Mouse (Mus musculus): ENCODE results near the gene Trim66. TPM values are rescaled to one million over a fixed set of nuclear protein-coding genes. Genes with fewer than 3 reads are reported as not detected.

The Trim66 gene
- polyA plus RNA-seq (2015; fragmentation: Nextera tagmentation; extraction: Ambion mirVana) = 0.01 TPM in 1 of 2 replicates, not detected in the other

- WGBS = 87% methylated on average over 4 of the region's 4 CpGs
- ATAC-seq = no peak
Observed at GRCm38 (mm10) chr7:109508034-109508433, at the start of gene Trim66. Trim66 (minus strand) TSS chr7:109508134.

GRCm38 (mm10) chr7:109546726-109547125 lies 38.8 kb upstream of the Trim66 start:
- Histone ChIP-seq H3K27ac (ENCODE audit: low read length) (no peak overlapping the region), H3K4me2 (ENCODE audit: low read depth, low read length) (no peak overlapping the region), H3K9ac (ENCODE audit: low read depth, low read length) (no peak overlapping the region), H3K36me3 (ENCODE audit: control insufficient read depth, insufficient read depth, low read length) (peaks cover 22% of the 10 kb centered on the region), H3K4me1 (ENCODE audit: control insufficient read depth, insufficient read depth, low read length) (peaks cover 3% of the 10 kb centered on the region; the same call in 1 of the 2 replicates), H3K27me3 (replicated peaks; ENCODE audit: control insufficient read depth, insufficient read depth, low read length) (no peaks in the 10 kb centered on the region), H3K4me3 (ENCODE audit: low read length) (no peak overlapping the region), H3K9me3 (ENCODE audit: control insufficient read depth, low read length) (no peaks in the 10 kb centered on the region)
- WGBS = 82% methylated on average over 5 of the region's 5 CpGs
- ATAC-seq = no peak

More at GRCm38 (mm10) chr7:109508034-109508433, at the start of gene Trim66:
- no peaks in the 10 kb centered on the region for H3K27me3 ChIP-seq (replicated peaks; ENCODE audit: control insufficient read depth, insufficient read depth, low read length)
- peaks cover 3% of the 10 kb centered on the region for H3K4me1 ChIP-seq (ENCODE audit: control insufficient read depth, insufficient read depth, low read length)
- no peak within 1 kb of the TSS for H3K4me2 ChIP-seq (ENCODE audit: low read depth, low read length)
- no peak within 1 kb of the TSS for H3K4me3 ChIP-seq (ENCODE audit: low read length)
- no peak within 1 kb of the TSS for H3K27ac ChIP-seq (ENCODE audit: low read length)
- H3K9me3 ChIP-seq (ENCODE audit: control insufficient read depth, low read length) = no peaks in the 10 kb centered on the region
- no peak within 1 kb of the TSS for H3K9ac ChIP-seq (ENCODE audit: low read depth, low read length)
- no peaks in the 10 kb centered on the region for H3K36me3 ChIP-seq (ENCODE audit: control insufficient read depth, insufficient read depth, low read length)

- Histone ChIP-seq H3K27me3 (replicated peaks; ENCODE audit: control insufficient read depth, insufficient read depth, low read length) (no peaks in the 10 kb centered on the region), H3K36me3 (ENCODE audit: control insufficient read depth, insufficient read depth, low read length) (peaks cover 22% of the 10 kb centered on the region), H3K9ac (ENCODE audit: low read depth, low read length) (no peak overlapping the region), H3K4me3 (ENCODE audit: low read length) (no peak overlapping the region), H3K4me1 (ENCODE audit: control insufficient read depth, insufficient read depth, low read length) (peaks cover 3% of the 10 kb centered on the region; the same call in 1 of the 2 replicates), H3K27ac (ENCODE audit: low read length) (no peak overlapping the region), H3K4me2 (ENCODE audit: low read depth, low read length) (no peak overlapping the region), H3K9me3 (ENCODE audit: control insufficient read depth, low read length) (no peaks in the 10 kb centered on the region)
- ATAC-seq = no peak
- WGBS = 87% methylated on average over 2 of the region's 2 CpGs
Observed at GRCm38 (mm10) chr7:109546186-109546585, 38.3 kb upstream of the Trim66 start.

GRCm38 (mm10) chr7:109545255-109545993 lies 37.5 kb upstream of the Trim66 start:
- no peak; the same call in 1 of the 2 replicates for ATAC-seq
- 0 out of 2 replicates have a peak overlapping the region, but pooled peaks have one; percentile 3 for H3K9ac ChIP-seq (ENCODE audit: low read depth, low read length)
- peak overlapping the region; percentile 19; the same call in 1 of the 2 replicates for H3K27ac ChIP-seq (ENCODE audit: low read length)
- H3K27me3 ChIP-seq (replicated peaks; ENCODE audit: control insufficient read depth, insufficient read depth, low read length) = no peaks in the 10 kb centered on the region
- WGBS = 78% methylated on average over 10 of the region's 10 CpGs
- H3K4me3 ChIP-seq (ENCODE audit: low read length) = no peak overlapping the region
- H3K9me3 ChIP-seq (ENCODE audit: control insufficient read depth, low read length) = no peaks in the 10 kb centered on the region
- H3K4me2 ChIP-seq (ENCODE audit: low read depth, low read length) = no peak overlapping the region
- peaks cover 25% of the 10 kb centered on the region for H3K36me3 ChIP-seq (ENCODE audit: control insufficient read depth, insufficient read depth, low read length)
- H3K4me1 ChIP-seq (ENCODE audit: control insufficient read depth, insufficient read depth, low read length) = peaks cover 6% of the 10 kb centered on the region; the same call in 1 of the 2 replicates

- Histone ChIP-seq H3K36me3 (ENCODE audit: control insufficient read depth, insufficient read depth, low read length) (peaks cover 29% of the 10 kb centered on the region), H3K9me3 (ENCODE audit: control insufficient read depth, low read length) (no peaks in the 10 kb centered on the region), H3K27me3 (replicated peaks; ENCODE audit: control insufficient read depth, insufficient read depth, low read length) (no peaks in the 10 kb centered on the region), H3K9ac (ENCODE audit: low read depth, low read length) (no peak overlapping the region), H3K4me3 (ENCODE audit: low read length) (no peak overlapping the region), H3K4me2 (ENCODE audit: low read depth, low read length) (no peak overlapping the region), H3K27ac (ENCODE audit: low read length) (peak overlapping the region; percentile 14; the same call in 1 of the 2 replicates), H3K4me1 (ENCODE audit: control insufficient read depth, insufficient read depth, low read length) (peaks cover 6% of the 10 kb centered on the region; the same call in 1 of the 2 replicates)
- ATAC-seq = no peak
- 79% methylated on average over 5 of the region's 5 CpGs for WGBS
Observed at GRCm38 (mm10) chr7:109544792-109545191, 36.9 kb upstream of the Trim66 start.

GRCm38 (mm10) chr7:109542364-109542628 lies 34.4 kb upstream of the Trim66 start:
- Histone ChIP-seq H3K27me3 (replicated peaks; ENCODE audit: control insufficient read depth, insufficient read depth, low read length) (no peaks in the 10 kb centered on the region), H3K27ac (ENCODE audit: low read length) (peak overlapping the region; percentile 33), H3K36me3 (ENCODE audit: control insufficient read depth, insufficient read depth, low read length) (peaks cover 24% of the 10 kb centered on the region), H3K4me1 (ENCODE audit: control insufficient read depth, insufficient read depth, low read length) (peaks cover 6% of the 10 kb centered on the region; the same call in 1 of the 2 replicates), H3K9me3 (ENCODE audit: control insufficient read depth, low read length) (no peaks in the 10 kb centered on the region), H3K4me3 (ENCODE audit: low read length) (no peak overlapping the region), H3K9ac (ENCODE audit: low read depth, low read length) (no peak overlapping the region), H3K4me2 (ENCODE audit: low read depth, low read length) (no peak overlapping the region)
- 94% methylated on average over 3 of the region's 3 CpGs for WGBS
- no peak for ATAC-seq

GRCm38 (mm10) chr7:109541609-109542363 lies 33.9 kb upstream of the Trim66 start:
- Histone ChIP-seq H3K36me3 (ENCODE audit: control insufficient read depth, insufficient read depth, low read length) (peaks cover 22% of the 10 kb centered on the region), H3K9ac (ENCODE audit: low read depth, low read length) (no peak overlapping the region)
- no peak for ATAC-seq

GRCm38 (mm10) chr7:109540902-109541301 lies 33.0 kb upstream of the Trim66 start:
- Histone ChIP-seq H3K36me3 (ENCODE audit: control insufficient read depth, insufficient read depth, low read length) (peaks cover 21% of the 10 kb centered on the region), H3K9ac (ENCODE audit: low read depth, low read length) (no peak overlapping the region), H3K27me3 (replicated peaks; ENCODE audit: control insufficient read depth, insufficient read depth, low read length) (no peaks in the 10 kb centered on the region), H3K4me1 (ENCODE audit: control insufficient read depth, insufficient read depth, low read length) (peaks cover 10% of the 10 kb centered on the region; the same call in 1 of the 2 replicates), H3K9me3 (ENCODE audit: control insufficient read depth, low read length) (no peaks in the 10 kb centered on the region), H3K27ac (ENCODE audit: low read length) (no peak overlapping the region), H3K4me3 (ENCODE audit: low read length) (no peak overlapping the region), H3K4me2 (ENCODE audit: low read depth, low read length) (no peak overlapping the region)
- ATAC-seq = peak; percentile 43; the same call in 1 of the 2 replicates

More at GRCm38 (mm10) chr7:109541609-109542363, 33.9 kb upstream of the Trim66 start:
- Histone ChIP-seq H3K4me2 (ENCODE audit: low read depth, low read length) (no peak overlapping the region), H3K9me3 (ENCODE audit: control insufficient read depth, low read length) (no peaks in the 10 kb centered on the region), H3K4me3 (ENCODE audit: low read length) (no peak overlapping the region), H3K4me1 (ENCODE audit: control insufficient read depth, insufficient read depth, low read length) (peaks cover 8% of the 10 kb centered on the region; the same call in 1 of the 2 replicates), H3K27ac (ENCODE audit: low read length) (peak overlapping the region; percentile 33), H3K27me3 (replicated peaks; ENCODE audit: control insufficient read depth, insufficient read depth, low read length) (no peaks in the 10 kb centered on the region)
- 80% methylated on average over 10 of the region's 10 CpGs for WGBS

- ATAC-seq = peak; percentile 67
- peak overlapping the region; percentile 17 for H3K27ac ChIP-seq (ENCODE audit: low read length)
- H3K9me3 ChIP-seq (ENCODE audit: control insufficient read depth, low read length) = no peaks in the 10 kb centered on the region
- H3K4me2 ChIP-seq (ENCODE audit: low read depth, low read length) = no peak overlapping the region
- H3K36me3 ChIP-seq (ENCODE audit: control insufficient read depth, insufficient read depth, low read length) = peaks cover 22% of the 10 kb centered on the region
- peaks cover 8% of the 10 kb centered on the region; the same call in 1 of the 2 replicates for H3K4me1 ChIP-seq (ENCODE audit: control insufficient read depth, insufficient read depth, low read length)
- H3K9ac ChIP-seq (ENCODE audit: low read depth, low read length) = no peak overlapping the region
- H3K27me3 ChIP-seq (replicated peaks; ENCODE audit: control insufficient read depth, insufficient read depth, low read length) = no peaks in the 10 kb centered on the region
- no peak overlapping the region for H3K4me3 ChIP-seq (ENCODE audit: low read length)
- 54% methylated on average over 4 of the region's 4 CpGs for WGBS
Observed at GRCm38 (mm10) chr7:109536451-109536946, 28.6 kb upstream of the Trim66 start.

All from intestine, embryonic 16.5 days (tissue).